Mouse (Mus musculus): ENCODE measurements around the gene Gm3045.

The Gm3045 gene

DNA sequence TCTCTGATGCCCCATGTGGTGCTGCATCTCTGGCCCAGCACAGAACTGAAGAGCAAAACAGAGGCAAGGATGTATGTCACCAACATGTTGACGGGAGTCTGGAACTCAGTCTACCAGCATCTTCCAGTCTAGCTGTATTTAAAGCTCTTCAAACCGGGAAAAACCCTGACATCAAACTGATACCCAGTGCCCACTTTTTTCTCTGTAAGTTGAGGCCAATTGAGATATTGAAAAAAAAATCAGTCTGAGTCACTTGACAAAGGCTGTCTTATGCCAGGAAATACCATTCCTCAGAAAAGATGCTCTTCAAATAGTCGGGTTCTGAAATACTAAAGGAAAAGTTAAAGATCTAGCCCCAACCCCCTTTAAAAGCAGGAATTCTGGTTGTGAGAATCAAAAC is 55.8 kb downstream of the Gm3045 start, which contains the start of gene Il9:
Gene Il9, minus strand, starts transcription at position 101 of the 400 bp plus-strand sequence.
- DNase-seq (ENCODE audit: inconsistent age in 2 of 2, low spot score in 1 of 2) = no peak

All from adrenal gland, adult (tissue).